Mouse (Mus musculus) bone marrow, adult 2 months (tissue): Measurements from ENCODE around the gene Emx2.

Experiments used
- CTCF ChIP-seq: fragments of 200-500 bp; IDR thresholded peaks from 2 replicates; pipeline ENCODE4 v1.5.1; 2011; ENCODE audit warnings: low read length, control low read depth; ENCODE audit not compliant: control insufficient read depth, insufficient read depth
- POLR2A ChIP-seq: fragments of 200-500 bp; IDR thresholded peaks from 2 replicates; pipeline ENCODE4 v1.6.1; 2011; ENCODE audit warnings: low read depth, mild to moderate bottlenecking, control low read depth, low read length, borderline replicate concordance; ENCODE audit not compliant: control insufficient read depth

DNA sequence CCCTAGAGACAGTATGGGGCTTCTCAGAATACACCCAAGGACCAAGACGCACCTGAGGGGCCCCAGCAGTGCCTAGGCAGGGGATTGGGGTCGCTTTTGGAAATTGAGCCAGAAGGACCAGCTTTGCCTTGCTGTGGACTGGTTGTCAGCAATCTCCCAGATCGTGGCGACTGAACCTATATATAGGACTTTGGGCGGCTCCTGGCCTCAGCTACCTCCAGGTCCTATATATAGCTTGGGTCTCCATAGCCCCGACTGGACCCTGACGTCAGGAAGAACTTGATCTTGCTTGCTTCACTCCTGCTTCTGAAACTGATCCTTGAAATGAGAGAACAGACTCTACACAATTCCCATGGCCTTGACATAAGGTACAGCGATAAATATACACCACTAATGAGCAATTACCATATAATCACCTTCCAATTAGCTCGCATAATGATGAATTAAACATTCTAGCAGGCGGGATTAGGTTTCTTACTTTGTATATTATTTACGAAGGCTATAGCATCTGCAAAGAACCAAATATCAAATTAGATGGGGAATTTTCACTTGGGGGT is 12.0 kb downstream of the Emx2 start:
- TF ChIP-seq POLR2A = no peak
- no peak for TF ChIP-seq CTCF
